Mouse (Mus musculus) cerebellum, adult 2 months (tissue): ENCODE results near the gene Eme2. TPM values are rescaled to one million over a fixed set of nuclear protein-coding genes. Genes with fewer than 3 reads are reported as not detected.
A peak's percentile ranks its signal among the peaks of the same experiment; 100 is the strongest.

ENCODE experiments used
- DNase-seq, 2 experiments: peaks; one replicate each; pipeline ENCODE4 v3.0.0; 2021
- H3K27ac ChIP-seq: fragments of 200-500 bp; 2 replicates; pipeline ENCODE4 v1.5.1; 2012; ENCODE audit warnings: low read length, control low read depth, inconsistent platforms; ENCODE audit not compliant: insufficient read depth
- H3K27me3 ChIP-seq: fragments of 200-500 bp; 2 replicates; pipeline ENCODE4 v1.6.1; 2012; ENCODE audit warnings: inconsistent platforms, mild to moderate bottlenecking, low read length, moderate library complexity; ENCODE audit not compliant: control insufficient read depth, insufficient read depth
- H3K4me1 ChIP-seq: fragments of 200-500 bp; 2 replicates; pipeline ENCODE4 v1.6.1; 2011; ENCODE audit warnings: low read length; ENCODE audit not compliant: control insufficient read depth, insufficient read depth
- H3K4me3 ChIP-seq: fragments of 200-500 bp; replicated peaks from 2 replicates; pipeline ENCODE3; 2011; ENCODE audit warnings: mild to moderate bottlenecking, low read depth, low read length, control low read depth; ENCODE audit not compliant: insufficient read depth
- CTCF ChIP-seq: fragments of 200-500 bp; IDR thresholded peaks from 2 replicates; pipeline ENCODE4 v1.5.1; 2011; ENCODE audit warnings: low read depth, mild to moderate bottlenecking, control low read depth, low read length, moderate library complexity, borderline replicate concordance; ENCODE audit not compliant: insufficient read depth
- POLR2A ChIP-seq: fragments of 200-500 bp; IDR thresholded peaks from 2 replicates; pipeline ENCODE4 v1.6.1; 2011; ENCODE audit warnings: low read length, control low read depth, borderline replicate concordance; ENCODE audit not compliant: insufficient read depth
- WGBS: fragments of 180-500 bp; shearing (Covaris S2); methylation state at CpG from one replicate; pipeline ENCODE4 v1.1.7; 2018; 5-methylcytosine and 5-hydroxymethylcytosine counted together
- polyA plus RNA-seq: library from polyadenylated mRNA; depleted of rRNA; stranded (reverse); fragments of >200 nt; gene quantifications from 2 replicates; pipeline ENCODE4 v1.2.3, GENCODE M21; 2012

Gene Eme2
- polyA plus RNA-seq, 1 experiment: 62.7 TPM

DNA sequence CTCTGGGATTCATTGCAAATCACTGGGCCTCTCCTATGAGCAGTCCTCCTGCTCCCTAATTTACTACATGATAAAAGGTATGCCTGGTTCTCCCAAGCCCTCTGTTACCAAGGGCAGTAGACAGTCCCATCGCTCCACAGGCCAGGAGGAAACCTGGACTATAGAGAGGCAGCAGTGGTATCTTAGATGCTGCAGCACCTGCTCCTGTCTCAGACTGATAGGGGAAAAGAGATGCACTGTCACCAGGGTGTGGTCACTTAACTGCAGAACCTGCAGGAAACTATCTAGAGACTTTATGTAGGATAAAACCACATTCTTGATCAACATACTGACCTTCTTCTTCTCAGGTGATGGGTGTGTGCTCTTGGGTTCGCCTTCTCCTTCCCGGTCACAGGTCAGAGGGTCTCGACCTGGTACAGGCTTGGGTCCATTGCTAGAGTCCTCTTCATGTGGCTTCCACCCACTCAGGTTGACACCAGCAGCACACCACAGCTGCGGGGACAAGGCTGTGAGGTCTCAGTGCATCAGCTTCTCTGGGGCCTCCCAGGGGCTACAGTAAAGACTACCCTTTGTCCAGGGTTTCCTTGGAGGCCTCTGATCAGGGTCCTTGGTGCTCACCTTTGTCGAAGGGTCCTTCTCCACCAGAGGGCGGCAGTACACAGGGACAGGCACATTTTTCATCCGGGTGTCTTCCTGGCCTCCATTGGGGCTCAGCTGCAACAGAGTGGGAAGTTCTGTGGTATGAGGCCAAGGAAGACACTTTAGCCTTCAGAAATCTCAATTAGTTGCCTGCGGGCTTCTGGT, 8.0 kb upstream of the Eme2 start:
- H3K4me3 ChIP-seq: no peak overlapping the region
- no peaks in the 10 kb centered on the region for H3K27me3 ChIP-seq
- peaks cover 14% of the 10 kb centered on the region for H3K4me1 ChIP-seq
- TF ChIP-seq CTCF (peak; percentile 28; the same call in 1 of the 2 replicates), POLR2A (no peak)
- H3K27ac ChIP-seq: no peak overlapping the region
- 59% methylated on average over 9 of the region's 9 CpGs for WGBS
- DNase-seq: peak in 1 of 2 experiments; percentile 44

DNA sequence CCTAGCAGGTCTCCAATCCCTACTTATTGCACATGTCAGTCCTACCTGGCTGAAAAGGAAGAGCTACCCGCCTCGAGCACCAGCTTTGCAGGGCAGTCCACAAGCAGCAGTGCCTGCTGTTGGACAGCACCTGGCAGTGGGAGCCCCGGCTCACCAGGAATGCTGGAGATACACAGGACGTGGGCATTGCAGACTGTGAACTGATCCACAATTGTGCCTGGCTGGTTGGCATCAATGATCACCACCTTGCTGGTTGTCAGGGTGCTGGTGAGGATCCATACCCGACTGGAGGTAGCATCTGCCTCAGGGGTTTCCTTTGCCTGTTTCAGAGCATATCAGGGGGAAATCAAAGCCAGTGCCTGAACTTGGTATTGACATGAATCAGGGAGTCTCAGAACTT, 7.2 kb upstream of the Eme2 start:
- Histone ChIP-seq H3K27ac (no peak overlapping the region), H3K4me1 (peaks cover 22% of the 10 kb centered on the region), H3K4me3 (no peak overlapping the region), H3K27me3 (no peaks in the 10 kb centered on the region)
- DNase-seq: no peak
- 89% methylated on average over 5 of the region's 5 CpGs for WGBS
- TF ChIP-seq CTCF: no peak
- TF ChIP-seq POLR2A: no peak

- no peak overlapping the region for H3K4me3 ChIP-seq
- no peak overlapping the region for H3K27ac ChIP-seq
- 95% methylated on average over 6 of the region's 6 CpGs for WGBS
- no peaks in the 10 kb centered on the region for H3K27me3 ChIP-seq
- DNase-seq: no peak
- TF ChIP-seq POLR2A: no peak
- no peak for TF ChIP-seq CTCF
- H3K4me1 ChIP-seq: peaks cover 24% of the 10 kb centered on the region
Observed at GRCm38 (mm10) chr17:24900014-24900413, 5.1 kb upstream of the Eme2 start.

DNA sequence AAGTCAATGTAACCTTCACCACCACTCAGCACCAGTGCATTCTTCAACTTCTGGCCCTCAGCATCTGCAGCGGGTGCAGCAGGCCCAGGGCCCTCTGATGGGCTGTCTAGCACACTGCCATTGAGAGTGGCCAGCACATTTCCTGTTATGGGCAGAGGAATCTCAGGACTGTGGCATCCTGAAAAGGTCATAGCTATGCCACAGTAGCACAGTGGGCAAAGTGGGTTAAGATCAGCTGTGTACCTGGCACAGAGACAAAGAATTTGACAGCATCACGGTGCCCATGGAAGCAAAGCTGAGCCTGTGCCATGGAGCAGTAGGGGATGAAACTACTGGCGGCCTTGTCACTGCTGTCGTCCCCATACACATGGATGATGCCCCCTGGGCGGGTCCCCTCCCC, 4.3 kb upstream of the Eme2 start:
- Histone ChIP-seq H3K4me3 (no peak overlapping the region), H3K27me3 (no peaks in the 10 kb centered on the region), H3K27ac (no peak overlapping the region), H3K4me1 (peaks cover 24% of the 10 kb centered on the region)
- DNase-seq: peak in 1 of 2 experiments; percentile 26
- 27% methylated on average over 5 of the region's 5 CpGs for WGBS
- TF ChIP-seq POLR2A (no peak), CTCF (no peak)

DNA sequence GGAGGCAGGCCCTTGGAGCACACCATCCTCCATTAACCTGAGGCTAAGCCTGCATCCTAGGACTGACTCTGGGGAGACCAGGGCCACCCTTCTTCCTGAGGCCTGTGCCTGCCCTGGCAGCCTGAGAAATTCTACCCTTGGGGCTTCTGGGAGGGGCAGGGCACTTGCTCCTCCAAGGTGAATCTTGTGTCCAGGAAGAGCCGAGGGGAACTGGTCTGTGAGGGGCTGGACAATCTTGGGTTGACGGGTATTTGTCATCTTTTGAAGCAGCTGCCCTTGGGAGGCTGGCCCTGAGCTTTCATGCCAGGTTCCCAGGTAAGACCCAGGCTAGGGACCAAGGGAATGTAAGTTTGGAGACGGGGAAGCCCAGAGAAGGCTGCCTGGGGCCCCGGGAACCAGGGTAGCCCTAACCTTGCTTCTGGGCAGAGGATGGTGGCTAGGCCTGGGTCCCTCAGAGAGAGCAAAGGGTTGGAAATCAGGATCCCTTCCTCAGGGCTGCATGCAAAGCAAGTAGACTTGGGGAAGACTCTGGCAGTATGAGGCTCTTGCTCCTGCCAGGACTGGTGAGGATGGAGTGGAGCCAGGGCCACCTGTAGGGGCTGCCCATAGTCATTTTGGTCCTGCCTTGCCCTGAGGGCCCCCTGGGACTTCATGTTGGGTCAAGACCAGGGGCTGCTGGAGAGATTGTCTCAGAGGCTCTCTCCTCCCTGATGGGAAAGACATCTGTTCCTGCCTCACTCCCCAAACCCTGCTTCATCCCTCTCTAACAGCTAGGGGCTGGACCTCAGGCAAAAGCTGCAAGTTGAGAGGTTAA, 3.4 kb upstream of the Eme2 start:
- DNase-seq: peak in 1 of 2 experiments; percentile 31
- peak overlapping the region; percentile 87 for H3K4me3 ChIP-seq
- WGBS: 56% methylated on average over 4 of the region's 4 CpGs
- no peak overlapping the region for H3K27ac ChIP-seq
- peaks cover 28% of the 10 kb centered on the region for H3K4me1 ChIP-seq
- TF ChIP-seq CTCF (no peak), POLR2A (no peak)
- no peaks in the 10 kb centered on the region for H3K27me3 ChIP-seq

GRCm38 (mm10) chr17:24897600-24897999, 2.7 kb upstream of the Eme2 start:
- peak in 1 of 2 experiments; percentile 27 for DNase-seq
- TF ChIP-seq POLR2A: no peak
- TF ChIP-seq CTCF: no peak
- H3K4me1 ChIP-seq: peaks cover 35% of the 10 kb centered on the region
- peak overlapping the region; percentile 87 for H3K4me3 ChIP-seq
- H3K27ac ChIP-seq: no peak overlapping the region
- WGBS: 25% methylated on average over 4 of the region's 4 CpGs
- no peaks in the 10 kb centered on the region for H3K27me3 ChIP-seq

DNA sequence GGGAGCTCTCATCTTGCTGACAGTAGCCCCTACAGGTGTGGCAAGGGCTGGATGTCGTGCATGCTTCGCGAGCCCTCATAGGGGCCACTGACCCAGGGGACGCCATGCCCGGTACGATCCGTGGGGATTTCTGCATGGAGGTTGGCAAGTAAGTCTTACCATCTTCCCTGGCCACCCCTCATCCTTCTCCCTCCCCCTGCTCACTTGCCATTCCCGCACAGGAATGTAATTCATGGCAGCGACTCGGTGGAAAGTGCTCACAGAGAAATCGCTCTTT, 2.0 kb upstream of the Eme2 start:
- peak in 1 of 2 experiments; percentile 32 for DNase-seq

More for the DNA sequence above, 2.0 kb upstream of the Eme2 start:
- Histone ChIP-seq H3K27ac (peak overlapping the region; percentile 38; the same call in 1 of the 2 replicates), H3K4me1 (peaks cover 41% of the 10 kb centered on the region), H3K27me3 (no peaks in the 10 kb centered on the region), H3K4me3 (peak overlapping the region; percentile 87)
- WGBS: 8% methylated on average over 11 of the region's 11 CpGs
- no peak for TF ChIP-seq CTCF
- TF ChIP-seq POLR2A: no peak
